Mouse (Mus musculus) limb, embryonic 10.5 days (tissue): ENCODE data around the gene Slc25a34. TPM values are rescaled to one million over a fixed set of nuclear protein-coding genes. Genes with fewer than 3 reads are reported as not detected.

ENCODE experiments used
- DNase-seq: peaks from one replicate; pipeline ENCODE4 v3.0.0-alpha.2; 2017; ENCODE audit warnings: low spot score
- H3K27ac ChIP-seq: fragments of 300-500 bp; sonication (generic); 2 replicates; pipeline ENCODE4 v1.5.1; 2016; ENCODE audit warnings: mild to moderate bottlenecking
- H3K27me3 ChIP-seq: fragments of 300-500 bp; sonication (generic); 2 replicates; pipeline ENCODE4 v1.6.1; 2016; ENCODE audit warnings: low read depth, mild to moderate bottlenecking; ENCODE audit not compliant: poor library complexity, severe bottlenecking
- H3K36me3 ChIP-seq: fragments of 300-500 bp; sonication (generic); 2 replicates; pipeline ENCODE4 v1.6.1; 2016; ENCODE audit warnings: mild to moderate bottlenecking, moderate library complexity
- H3K4me1 ChIP-seq: fragments of 300-500 bp; sonication (generic); 2 replicates; pipeline ENCODE4 v1.6.1; 2016
- H3K4me3 ChIP-seq: fragments of 300-500 bp; sonication (generic); 2 replicates; pipeline ENCODE4 v1.5.1; 2016; ENCODE audit warnings: mild to moderate bottlenecking, moderate library complexity
- H3K9me3 ChIP-seq: fragments of 300-500 bp; sonication (generic); replicated peaks from 2 replicates; pipeline ENCODE4 v1.6.1; 2016; ENCODE audit warnings: mild to moderate bottlenecking
- WGBS: fragments of 180-500 bp; shearing (Covaris S2); methylation state at CpG from one replicate; pipeline ENCODE4 v1.1.7; 2016; 5-methylcytosine and 5-hydroxymethylcytosine counted together
- polyA plus RNA-seq: library from polyadenylated mRNA; unstranded; fragments of >200 nt; fragmentation: Nextera tagmentation; extraction: Ambion mirVana; gene quantifications from 2 replicates; pipeline ENCODE4 v1.2.1, GENCODE M21; 2016

The Slc25a34 gene
- polyA plus RNA-seq, result 0.05 TPM in 1 of 2 replicates, not detected in the other

DNA sequence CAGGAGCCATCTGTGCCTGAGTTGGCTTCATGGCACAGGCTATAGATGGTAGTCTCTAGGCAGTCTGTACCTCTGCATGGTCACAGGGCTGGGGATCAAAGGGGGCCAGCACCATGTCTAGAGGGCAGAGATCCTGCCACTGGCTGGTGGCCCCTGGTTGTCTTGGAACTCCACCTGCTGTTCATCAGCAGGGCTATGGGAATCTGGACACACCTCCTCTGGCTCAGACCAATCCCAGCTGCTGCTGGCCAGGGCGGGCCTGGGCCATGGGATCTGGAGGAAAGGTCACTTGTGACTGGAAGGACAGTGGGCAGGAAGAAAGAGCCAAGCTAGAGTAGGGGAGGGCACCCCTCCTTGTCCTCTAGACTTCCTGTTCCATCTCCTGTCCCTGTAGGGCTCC, at the start of gene Slc25a34:
Slc25a34 (minus strand) TSS at position 156 of the 400 bp plus-strand sequence.
- Histone ChIP-seq H3K9me3 (no peaks in the 10 kb centered on the region), H3K4me3 (no peak within 1 kb of the TSS), H3K27ac (no peak within 1 kb of the TSS), H3K4me1 (peaks cover 15% of the 10 kb centered on the region), H3K36me3 (peaks cover 36% of the 10 kb centered on the region), H3K27me3 (no peaks in the 10 kb centered on the region)
- DNase-seq, result no peak
- 33% methylated on average over 1 of the region's 1 CpGs for WGBS

DNA sequence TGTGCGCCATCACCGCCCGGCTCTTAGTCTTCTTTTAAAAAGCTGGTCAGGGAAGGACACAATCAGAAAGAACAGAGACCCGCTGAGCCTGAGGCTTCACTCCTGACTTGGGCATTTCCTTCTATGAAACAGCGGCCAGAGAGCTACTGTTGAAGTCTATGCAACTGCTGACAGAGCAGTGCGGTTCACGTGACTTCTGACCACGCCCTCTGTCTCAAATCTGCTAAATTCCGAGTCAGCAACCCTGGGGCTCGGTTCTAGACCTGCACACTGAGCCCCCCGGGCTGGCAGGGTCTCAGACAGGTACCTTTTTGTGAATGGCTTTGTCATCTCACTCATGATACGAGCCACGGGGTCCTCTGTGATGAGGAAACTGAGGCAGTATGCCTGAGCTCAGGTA, 48.7 kb upstream of the Slc25a34 start:
- no peak overlapping the region for H3K27ac ChIP-seq
- H3K36me3 ChIP-seq, result no peaks in the 10 kb centered on the region
- no peaks in the 10 kb centered on the region for H3K27me3 ChIP-seq
- WGBS, result 79% methylated on average over 13 of the region's 13 CpGs
- H3K9me3 ChIP-seq, result no peaks in the 10 kb centered on the region
- H3K4me1 ChIP-seq, result peaks cover 3% of the 10 kb centered on the region; the same call in 1 of the 2 replicates
- DNase-seq, result no peak
- H3K4me3 ChIP-seq, result no peak overlapping the region

DNA sequence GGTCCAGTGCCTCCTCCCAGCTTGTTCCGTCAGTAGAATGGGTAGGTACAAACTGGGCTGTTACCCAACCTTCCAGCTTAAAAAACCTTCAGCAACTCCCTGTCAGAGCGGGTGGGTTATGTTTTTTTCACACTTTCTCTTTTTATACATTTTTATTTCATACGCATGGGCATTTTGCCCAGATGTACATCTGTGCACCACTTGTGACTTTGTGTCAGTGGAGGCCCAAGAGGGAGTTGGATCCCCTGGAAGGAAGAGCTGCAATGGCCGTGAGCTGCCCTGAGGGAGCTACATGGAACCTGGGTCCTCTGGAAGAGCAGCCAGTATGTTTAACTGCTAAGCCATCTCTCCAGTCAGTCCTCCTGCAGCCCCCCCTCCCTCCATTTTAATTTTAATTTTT, 47.8 kb upstream of the Slc25a34 start:
- Histone ChIP-seq H3K36me3 (no peaks in the 10 kb centered on the region), H3K9me3 (no peaks in the 10 kb centered on the region), H3K27ac (no peak overlapping the region), H3K4me1 (peaks cover 3% of the 10 kb centered on the region; the same call in 1 of the 2 replicates), H3K4me3 (no peak overlapping the region), H3K27me3 (no peaks in the 10 kb centered on the region)
- 87% methylated on average over 4 of the region's 4 CpGs for WGBS
- no peak for DNase-seq

- H3K27me3 ChIP-seq, result no peaks in the 10 kb centered on the region
- H3K4me1 ChIP-seq, result peaks cover 4% of the 10 kb centered on the region; the same call in 1 of the 2 replicates
- no peaks in the 10 kb centered on the region for H3K36me3 ChIP-seq
- WGBS, result 85% methylated on average over 18 of the region's 18 CpGs
- DNase-seq, result no peak
- no peak overlapping the region for H3K4me3 ChIP-seq
- no peaks in the 10 kb centered on the region for H3K9me3 ChIP-seq
- H3K27ac ChIP-seq, result no peak overlapping the region
Observed at GRCm38 (mm10) chr4:141669898-141670712, 46.5 kb upstream of the Slc25a34 start.

DNA sequence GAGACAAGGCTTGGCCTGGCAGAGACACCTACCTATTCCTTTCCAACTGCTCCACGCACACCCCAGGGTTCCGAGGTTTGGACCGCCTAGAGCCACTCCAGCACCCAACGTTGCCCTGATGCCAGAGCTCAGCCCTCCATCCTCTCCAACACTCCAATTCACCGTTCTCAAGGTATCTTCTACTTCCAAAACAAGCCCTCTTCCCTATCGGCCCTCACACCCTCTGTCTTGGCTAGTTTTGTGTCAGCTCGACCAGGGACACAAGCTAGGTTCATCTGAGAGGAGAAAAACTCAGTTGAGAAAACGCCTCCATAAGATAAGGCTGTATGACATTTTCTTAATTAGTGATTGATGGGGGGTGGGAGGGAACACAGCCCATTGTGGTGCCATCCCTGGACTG, 41.2 kb upstream of the Slc25a34 start, which contains the start of gene Plekhm2:
Plekhm2 (minus strand) TSS at position 101 of the 400 bp plus-strand sequence.
- peaks cover 16% of the 10 kb centered on the region for H3K36me3 ChIP-seq
- no peaks in the 10 kb centered on the region for H3K27me3 ChIP-seq
- WGBS, result 78% methylated on average over 8 of the region's 8 CpGs
- H3K27ac ChIP-seq, result peak within 1 kb of the TSS; percentile 91
- DNase-seq, result peak; percentile 45
- H3K4me1 ChIP-seq, result peaks cover 27% of the 10 kb centered on the region
- H3K9me3 ChIP-seq, result no peaks in the 10 kb centered on the region
- H3K4me3 ChIP-seq, result peak within 1 kb of the TSS; percentile 90

GRCm38 (mm10) chr4:141664011-141664745, 40.6 kb upstream of the Slc25a34 start:
- WGBS, result 2% methylated on average over 60 of the region's 60 CpGs

GRCm38 (mm10) chr4:141663122-141663931, 39.7 kb upstream of the Slc25a34 start:
- peak; percentile 67 for DNase-seq
- H3K27me3 ChIP-seq, result no peaks in the 10 kb centered on the region
- peaks cover 33% of the 10 kb centered on the region for H3K4me1 ChIP-seq
- peak overlapping the region; percentile 90 for H3K4me3 ChIP-seq
- WGBS, result 5% methylated on average over 47 of the region's 47 CpGs
- H3K36me3 ChIP-seq, result peaks cover 30% of the 10 kb centered on the region
- peak overlapping the region; percentile 91 for H3K27ac ChIP-seq
- no peaks in the 10 kb centered on the region for H3K9me3 ChIP-seq

More at GRCm38 (mm10) chr4:141664011-141664745, 40.6 kb upstream of the Slc25a34 start:
- Histone ChIP-seq H3K36me3 (peaks cover 21% of the 10 kb centered on the region), H3K4me1 (peaks cover 29% of the 10 kb centered on the region), H3K4me3 (peak overlapping the region; percentile 90), H3K27me3 (no peaks in the 10 kb centered on the region), H3K9me3 (no peaks in the 10 kb centered on the region), H3K27ac (peak overlapping the region; percentile 91)
- DNase-seq, result peak; percentile 77

DNA sequence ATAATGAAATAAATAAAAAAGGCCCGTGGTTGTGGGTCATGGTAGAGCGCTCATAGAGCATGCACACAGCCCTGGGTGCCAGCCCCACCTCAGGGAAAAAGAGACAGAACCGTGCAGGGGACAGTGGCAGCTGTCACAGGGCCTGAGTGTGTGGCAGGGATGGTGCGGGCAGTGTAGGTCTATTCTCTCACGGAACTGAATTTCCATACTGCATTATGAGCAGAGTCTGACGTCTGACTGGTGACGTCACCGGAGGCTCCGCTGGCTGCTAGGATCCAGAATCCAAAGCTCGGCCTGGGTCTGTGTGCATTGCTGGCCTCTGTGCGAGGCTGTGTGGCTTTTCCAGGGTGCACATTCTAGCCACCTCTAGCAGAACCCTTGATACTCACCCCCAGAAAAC, 37.3 kb upstream of the Slc25a34 start:
- peaks cover 33% of the 10 kb centered on the region for H3K4me1 ChIP-seq
- WGBS, result 93% methylated on average over 11 of the region's 11 CpGs
- H3K9me3 ChIP-seq, result no peaks in the 10 kb centered on the region
- H3K36me3 ChIP-seq, result peaks cover 49% of the 10 kb centered on the region
- DNase-seq, result no peak
- no peak overlapping the region for H3K4me3 ChIP-seq
- no peaks in the 10 kb centered on the region for H3K27me3 ChIP-seq
- no peak overlapping the region for H3K27ac ChIP-seq

DNA sequence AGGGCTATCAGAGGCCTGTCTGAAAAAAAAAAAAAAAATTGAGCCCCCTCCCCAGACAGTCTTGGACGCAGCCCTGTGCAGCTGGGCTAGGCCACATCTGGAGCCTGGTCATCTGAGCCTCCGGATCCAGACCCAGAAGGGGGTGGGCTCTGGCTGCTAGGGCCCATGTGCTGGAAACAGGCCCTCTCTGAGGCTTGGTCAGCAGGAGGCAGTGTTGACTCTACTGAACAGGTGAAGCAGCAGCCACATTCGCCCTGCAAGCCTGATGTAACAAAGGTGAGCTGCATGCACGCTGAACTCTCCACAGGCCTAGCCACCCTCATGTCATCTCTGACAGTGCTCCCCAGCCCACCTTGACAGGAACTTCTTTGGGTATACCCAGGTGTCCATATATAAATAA, 36.1 kb upstream of the Slc25a34 start:
- H3K4me1 ChIP-seq, result peaks cover 30% of the 10 kb centered on the region
- WGBS, result 59% methylated on average over 4 of the region's 4 CpGs
- no peaks in the 10 kb centered on the region for H3K27me3 ChIP-seq
- H3K4me3 ChIP-seq, result no peak overlapping the region
- no peak for DNase-seq
- no peaks in the 10 kb centered on the region for H3K9me3 ChIP-seq
- H3K27ac ChIP-seq, result no peak overlapping the region
- peaks cover 59% of the 10 kb centered on the region for H3K36me3 ChIP-seq

- Histone ChIP-seq H3K27ac (0 out of 2 replicates have a peak overlapping the region, but pooled peaks have one; percentile 14), H3K4me3 (no peak overlapping the region), H3K36me3 (peaks cover 63% of the 10 kb centered on the region), H3K9me3 (no peaks in the 10 kb centered on the region), H3K4me1 (peaks cover 24% of the 10 kb centered on the region), H3K27me3 (no peaks in the 10 kb centered on the region)
- no peak for DNase-seq
- 89% methylated on average over 6 of the region's 6 CpGs for WGBS
Observed at GRCm38 (mm10) chr4:141658846-141659484, 35.3 kb upstream of the Slc25a34 start.

DNA sequence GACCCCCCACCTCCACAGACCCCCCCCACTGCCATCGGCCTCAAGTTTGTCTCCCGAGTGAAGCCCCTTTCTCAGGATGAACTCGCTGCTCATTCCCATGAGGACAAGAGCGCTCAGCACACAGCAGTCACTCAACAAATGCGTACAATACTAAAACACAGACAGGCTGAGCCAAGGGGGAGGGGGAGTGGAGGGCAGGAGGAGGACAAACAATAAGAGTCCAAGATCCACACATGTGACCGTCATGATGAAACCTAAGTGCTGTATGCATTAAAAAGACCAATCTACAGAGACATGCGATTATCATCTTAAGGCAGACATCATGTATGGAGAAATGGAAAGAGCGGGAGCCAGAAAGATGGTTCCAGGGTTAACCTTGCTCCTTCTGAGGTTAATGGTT, 33.3 kb upstream of the Slc25a34 start:
- Histone ChIP-seq H3K27ac (no peak overlapping the region), H3K4me3 (no peak overlapping the region), H3K9me3 (no peaks in the 10 kb centered on the region), H3K36me3 (peaks cover 78% of the 10 kb centered on the region), H3K4me1 (peaks cover 12% of the 10 kb centered on the region), H3K27me3 (no peaks in the 10 kb centered on the region)
- DNase-seq, result no peak
- WGBS, result 93% methylated on average over 8 of the region's 8 CpGs
